Mouse (Mus musculus) lung, adult 2 months (tissue): ENCODE data around the gene Zdhhc12.

Source experiments
- CTCF ChIP-seq: fragments of 200-500 bp; IDR thresholded peaks from 2 replicates; pipeline ENCODE4 v1.5.1; 2011; ENCODE audit warnings: mild to moderate bottlenecking, low read length, control low read depth; ENCODE audit not compliant: insufficient read depth
- POLR2A ChIP-seq: fragments of 200-500 bp; IDR thresholded peaks from 2 replicates; pipeline ENCODE4 v1.6.1; 2011; ENCODE audit warnings: low read depth, mild to moderate bottlenecking, control low read depth, low read length, borderline replicate concordance; ENCODE audit errors: extremely low read depth

GRCm38 (mm10) chr2:30067962-30068361, 25.5 kb downstream of the Zdhhc12 start:
- TF ChIP-seq CTCF (no peak), POLR2A (no peak)
